Mouse (Mus musculus) fat pad, adult 2 months (tissue): ENCODE results near the gene Pik3r1.
A peak's percentile ranks its signal among the peaks of the same experiment; 100 is the strongest.

Experiments
- DNase-seq: peaks from one replicate; pipeline ENCODE4 v3.0.0-alpha.2; 2011; ENCODE audit warnings: low read depth, low spot score; ENCODE audit errors: extremely low read depth

Gene Pik3r1

DNA sequence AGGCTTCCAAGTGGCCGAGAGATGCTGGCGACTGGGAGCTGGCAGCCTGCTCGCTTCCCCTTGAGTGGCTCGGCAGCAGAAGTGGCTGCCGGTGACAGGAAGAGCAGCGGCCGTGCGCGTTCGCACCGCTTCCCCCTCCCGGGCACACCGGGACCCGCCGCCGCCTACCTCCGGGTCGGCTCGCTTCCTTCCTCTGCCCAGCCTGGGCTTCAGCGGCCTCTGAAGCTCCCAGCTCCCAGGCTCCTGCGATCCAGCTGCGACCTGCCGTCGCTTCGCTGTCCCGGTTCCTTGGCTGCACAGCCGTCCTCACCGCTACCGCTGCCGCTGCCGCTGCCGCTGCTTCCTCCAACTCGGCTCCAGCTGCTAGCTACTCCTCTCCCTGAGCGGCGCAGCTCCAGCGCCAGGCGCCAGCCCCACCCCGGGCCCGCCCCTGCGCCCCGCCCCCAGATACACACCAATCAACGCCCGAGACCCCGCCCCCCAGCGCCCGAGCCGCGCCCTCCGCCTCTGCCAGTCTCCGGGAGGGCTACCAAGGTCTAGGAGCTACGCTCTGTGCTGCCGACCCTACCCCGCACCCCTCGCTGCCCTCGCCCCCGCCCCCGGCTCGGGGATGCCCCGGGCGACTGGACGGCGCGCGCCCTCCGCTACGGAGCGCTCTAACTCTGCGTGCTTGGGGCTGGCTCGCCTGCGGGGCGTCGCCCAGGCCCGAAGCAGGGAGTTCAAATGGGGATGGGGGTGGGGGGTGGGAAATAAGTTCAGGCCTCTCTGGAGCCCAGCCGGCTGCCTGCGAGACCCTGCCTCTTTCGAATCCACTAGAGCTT lies at the start of gene Pik3r1:
TSS of gene Pik3r1 (minus strand) at position 409 of the 821 bp plus-strand sequence.
- DNase-seq, result no peak

DNA sequence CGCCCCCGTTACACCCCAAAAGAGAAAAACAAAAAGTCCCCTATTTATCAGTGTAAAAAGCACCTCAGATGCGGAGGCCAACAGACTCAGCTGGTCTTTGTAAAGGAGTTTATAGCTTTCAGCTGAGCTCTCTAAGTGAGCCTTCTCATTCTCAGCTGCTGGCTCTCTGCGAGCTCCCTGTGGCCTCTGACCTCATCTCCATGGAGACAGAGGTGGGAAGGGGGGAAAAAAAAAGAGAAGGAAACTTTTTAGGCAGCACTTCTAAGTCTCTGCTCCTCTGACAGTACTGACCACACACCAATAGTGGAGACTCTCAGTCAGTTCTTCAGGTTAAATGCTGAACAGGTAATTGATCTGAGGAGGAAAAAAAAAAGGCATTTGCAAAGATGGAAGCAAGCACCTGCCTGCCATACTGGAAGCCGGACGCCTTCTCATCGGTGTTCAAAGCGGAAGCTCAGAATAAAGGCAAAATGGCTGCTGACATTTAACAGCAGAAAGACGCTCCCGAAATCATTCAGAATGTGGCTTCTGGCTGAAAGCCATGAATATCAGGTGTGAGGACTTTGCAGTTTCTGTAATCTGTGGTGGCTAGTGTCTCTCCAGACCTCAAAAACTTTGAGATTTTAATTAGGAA lies 45.4 kb upstream of the Pik3r1 start:
- DNase-seq, result no peak

DNA sequence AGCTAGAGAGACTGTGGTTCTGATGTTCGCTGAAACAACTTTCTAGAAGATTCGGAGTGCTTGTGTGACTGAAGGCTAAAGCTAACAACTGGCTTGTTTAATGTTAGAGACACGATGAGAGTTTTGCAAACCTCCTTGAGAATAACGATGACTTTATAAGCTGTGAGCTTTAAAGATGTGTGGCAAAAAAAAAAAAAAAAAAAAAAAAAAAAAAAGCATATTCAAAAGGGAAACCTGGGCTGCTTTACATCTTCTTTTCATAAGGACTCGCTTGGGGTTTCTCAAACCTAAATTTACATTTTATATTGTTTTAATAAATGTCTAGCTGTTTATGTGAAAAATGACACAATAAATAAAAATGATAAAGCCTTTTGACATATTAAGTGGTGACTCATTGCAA lies 44.3 kb upstream of the Pik3r1 start:
- DNase-seq, result no peak

DNA sequence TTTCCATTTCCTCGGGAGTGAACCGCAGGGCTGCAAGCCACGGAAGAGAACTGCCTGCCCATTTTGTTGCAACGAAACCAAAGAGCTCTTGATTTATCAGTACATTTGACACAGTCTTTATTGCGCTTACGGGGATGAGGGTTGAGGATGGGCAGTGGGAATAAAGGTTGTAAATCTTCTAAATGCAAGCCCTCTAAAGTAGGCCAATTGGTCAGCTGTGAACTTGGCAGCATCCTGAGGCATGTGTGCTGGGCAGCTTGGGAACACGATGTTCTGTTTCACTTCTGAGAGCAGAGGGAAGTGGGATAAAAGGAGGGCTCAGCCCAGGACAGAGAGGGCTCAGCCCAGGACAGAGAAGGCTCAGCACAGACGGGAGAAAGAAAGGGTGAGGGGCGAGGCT lies 43.9 kb upstream of the Pik3r1 start:
- peak; percentile 80 for DNase-seq

DNA sequence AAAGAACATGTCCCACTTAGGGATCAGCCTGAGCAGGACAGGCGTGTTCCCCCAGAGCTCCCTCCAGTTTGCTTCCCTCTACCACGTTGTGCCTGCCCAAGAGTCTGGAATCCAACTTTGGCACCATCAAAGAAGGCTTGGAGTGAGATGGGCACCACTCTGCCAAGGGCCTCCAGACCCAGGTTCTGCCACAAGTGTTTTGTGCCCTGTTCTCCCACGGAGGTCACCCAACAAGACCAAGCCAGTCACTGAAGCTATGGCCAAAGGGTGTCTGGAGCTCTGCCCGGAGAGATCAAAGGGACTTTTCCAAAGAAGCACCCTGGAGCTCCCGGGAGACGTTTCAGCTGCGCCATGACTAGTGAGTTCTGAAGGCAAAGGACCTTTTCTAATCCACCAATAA lies 42.6 kb upstream of the Pik3r1 start:
- peak; percentile 86 for DNase-seq

DNA sequence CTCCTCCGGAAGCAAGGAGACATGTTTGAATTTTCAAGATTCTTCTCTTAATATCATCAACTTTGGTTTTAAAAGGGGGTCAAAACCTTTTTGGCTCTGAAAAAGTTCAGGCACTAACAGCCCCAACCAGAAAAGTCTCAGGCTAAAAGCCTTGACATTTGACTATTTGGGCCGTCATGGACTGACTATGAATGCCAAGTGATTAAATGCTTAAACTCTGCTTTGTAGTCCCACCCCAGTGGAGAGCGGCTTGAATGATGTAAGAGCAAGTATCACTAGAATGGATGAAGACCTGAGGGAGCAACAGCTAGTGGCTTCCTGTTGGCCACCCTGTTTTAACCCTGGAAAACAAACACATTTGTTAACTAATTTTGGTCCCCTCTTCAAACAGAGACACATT lies 41.8 kb upstream of the Pik3r1 start:
- DNase-seq, result no peak

DNA sequence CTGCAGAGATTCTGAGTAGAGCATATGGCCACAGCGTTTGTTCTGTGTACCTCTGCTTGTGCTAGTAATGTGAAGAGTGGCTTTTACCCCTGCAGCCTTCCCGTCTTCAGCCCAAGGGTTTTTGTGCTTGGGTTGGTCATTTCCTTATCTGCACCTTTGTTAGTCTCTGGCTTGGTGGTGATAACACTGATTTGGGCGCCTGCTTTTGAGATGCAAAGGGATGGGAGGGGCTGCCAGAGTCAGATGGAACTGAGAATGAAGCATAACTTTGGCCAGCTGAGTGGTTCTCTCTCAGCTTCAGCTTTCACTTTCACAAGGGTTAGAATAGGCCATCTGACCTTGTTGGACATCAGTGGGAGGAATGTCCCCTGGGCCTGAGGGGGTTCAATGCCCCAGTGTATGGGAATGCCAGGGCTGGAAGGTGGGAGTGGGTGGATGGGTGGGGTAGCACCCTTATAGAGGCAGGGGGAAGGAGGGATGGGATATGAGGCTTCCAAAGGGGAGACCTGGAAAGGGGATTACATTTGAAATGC lies 37.6 kb upstream of the Pik3r1 start:
- DNase-seq, result no peak

DNA sequence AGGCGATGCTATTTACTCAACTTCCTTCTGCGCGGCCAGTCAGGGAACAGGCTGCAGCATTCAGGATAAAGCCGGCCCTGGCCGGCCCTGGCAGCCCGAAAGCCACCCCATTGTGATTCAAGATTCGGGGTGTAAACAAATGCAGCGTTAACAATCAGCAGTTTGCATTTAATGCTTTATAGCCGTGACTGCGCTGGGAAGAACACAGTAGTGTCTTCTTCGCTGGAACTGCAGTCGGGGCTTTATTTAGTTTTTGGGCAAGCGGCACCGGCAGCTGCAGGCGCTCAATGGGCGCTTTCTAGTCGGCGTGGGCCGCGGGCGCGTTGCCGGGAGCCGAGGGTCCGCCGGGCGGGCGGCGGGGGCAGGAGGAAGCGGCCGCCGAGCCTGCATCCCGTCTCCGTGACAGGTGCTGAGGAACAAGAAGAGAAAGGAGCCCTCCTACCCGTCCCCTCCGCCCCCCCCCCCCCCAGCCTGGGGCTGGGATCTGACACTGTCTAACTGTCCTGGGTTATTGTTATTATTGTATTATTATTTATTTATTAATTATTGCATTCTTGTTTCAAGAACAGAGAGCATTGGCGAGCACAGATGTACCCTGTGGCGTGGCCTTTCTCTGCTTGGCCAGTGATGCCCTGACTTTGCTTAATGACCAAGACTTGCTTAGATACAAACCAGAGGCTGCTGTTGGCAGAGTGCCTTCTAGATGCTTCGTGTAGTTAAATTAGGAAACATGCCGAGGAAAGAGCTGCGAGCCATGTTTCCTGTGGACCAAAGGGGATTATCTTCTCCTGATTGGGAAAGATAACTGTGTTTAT lies 33.6 kb upstream of the Pik3r1 start:
- peak; percentile 43 for DNase-seq

DNA sequence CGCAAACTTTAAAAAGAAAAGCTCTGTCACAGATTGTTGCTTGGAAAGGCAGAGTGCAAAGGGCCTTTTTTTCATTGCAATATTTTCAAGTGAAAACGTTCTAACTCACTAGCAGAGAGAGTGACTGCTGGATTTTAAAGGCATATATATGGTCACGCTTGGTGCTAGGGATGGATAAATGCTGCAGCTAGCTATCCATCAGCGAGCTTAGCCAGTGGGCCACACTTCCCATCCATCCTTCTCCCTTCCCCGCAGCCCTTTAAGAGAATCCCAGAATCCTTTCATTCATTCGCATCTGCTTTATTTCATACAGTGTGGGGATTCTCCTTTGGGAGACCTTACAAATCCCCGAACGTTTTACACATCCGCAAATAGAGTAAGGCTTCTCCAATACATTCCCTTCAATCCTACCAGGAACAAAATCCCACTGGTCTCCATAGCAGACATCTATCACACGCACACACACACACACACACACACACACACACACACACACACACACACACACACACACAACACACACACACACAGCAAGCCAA lies 32.9 kb upstream of the Pik3r1 start:
- DNase-seq, result no peak

DNA sequence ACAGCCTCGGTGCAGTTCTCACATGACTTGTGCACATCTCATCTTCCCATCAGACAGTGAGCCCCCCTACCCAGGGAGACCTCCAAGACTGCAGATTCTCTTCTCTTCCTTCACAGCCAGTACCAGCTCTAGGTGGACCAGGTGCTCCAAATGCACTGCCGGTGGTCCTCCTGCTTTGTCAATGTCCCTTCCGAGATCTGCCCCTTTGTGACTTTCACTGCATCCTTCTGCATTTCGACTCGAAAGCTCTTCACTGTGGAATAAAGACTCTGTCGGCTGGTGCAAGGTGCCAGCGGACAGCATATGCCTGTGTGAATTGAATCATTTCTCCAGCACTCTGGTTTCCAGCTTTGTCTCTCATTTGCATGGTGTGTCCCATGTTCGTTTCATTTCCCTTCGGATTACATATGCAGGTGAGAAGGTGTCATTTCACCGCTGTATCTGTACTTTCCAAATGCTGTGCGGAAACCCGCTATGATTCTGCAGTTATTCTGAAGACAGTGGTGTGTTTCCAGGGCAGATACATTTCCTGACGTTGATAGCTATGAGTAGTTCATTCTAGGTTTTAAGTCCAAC lies 32.1 kb upstream of the Pik3r1 start:
- no peak for DNase-seq

DNA sequence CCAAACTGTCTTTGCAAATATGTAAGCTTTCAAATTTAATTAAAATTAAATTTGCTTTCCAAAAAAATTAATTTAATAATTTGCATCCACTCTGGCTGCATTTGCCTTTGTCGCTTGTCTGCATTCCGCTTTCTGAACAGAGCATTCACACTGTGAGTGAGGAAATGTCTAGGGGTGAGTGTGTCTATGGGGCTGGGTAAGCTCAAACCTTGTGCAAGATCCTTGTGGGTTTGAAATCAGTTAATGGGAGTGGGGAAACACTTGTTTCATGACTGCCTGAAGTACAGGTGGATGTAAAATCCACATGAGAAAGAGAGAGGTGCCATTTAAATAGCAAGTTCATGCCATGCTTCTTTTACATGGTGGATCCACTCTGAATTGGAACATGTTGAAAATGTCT lies 31.3 kb upstream of the Pik3r1 start:
- DNase-seq, result no peak

DNA sequence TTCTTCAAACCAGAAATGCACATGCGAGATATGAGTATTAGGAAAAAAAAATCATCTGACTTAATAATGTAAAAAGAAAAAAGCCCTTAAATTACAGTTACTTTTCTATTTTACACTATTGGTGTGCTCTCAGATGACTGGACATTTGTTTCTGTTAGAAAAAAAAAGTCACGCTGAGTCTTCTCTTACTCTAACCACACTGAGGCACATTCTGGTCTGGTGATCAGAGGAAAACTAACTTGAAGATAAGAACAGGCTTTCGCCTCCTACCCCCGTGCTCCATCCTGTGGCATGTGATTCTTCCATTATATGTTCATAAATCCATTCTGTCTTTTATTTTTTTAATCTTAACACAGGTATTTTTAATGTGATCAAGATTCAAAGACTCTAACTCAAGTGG lies 30.5 kb upstream of the Pik3r1 start:
- DNase-seq, result no peak

DNA sequence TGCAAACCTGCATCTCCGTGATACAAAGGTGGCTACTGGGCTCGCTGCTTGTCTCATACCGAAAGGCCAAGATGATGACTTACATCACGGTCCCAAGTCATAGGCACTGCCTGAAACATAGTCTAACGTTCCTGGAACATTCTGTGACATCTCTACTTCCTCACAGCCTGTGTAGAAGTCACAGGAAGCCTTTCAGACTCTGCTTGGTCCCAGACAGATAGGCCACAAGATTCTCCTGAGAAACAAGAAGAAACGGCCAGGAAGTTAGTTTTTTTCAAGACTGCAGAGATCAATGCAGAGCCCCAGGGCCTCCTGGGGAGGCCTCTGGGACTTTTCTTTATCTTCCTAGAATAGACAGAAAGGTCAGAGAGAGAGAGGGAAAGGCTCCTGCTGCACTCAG lies 29.0 kb upstream of the Pik3r1 start:
- DNase-seq, result no peak

DNA sequence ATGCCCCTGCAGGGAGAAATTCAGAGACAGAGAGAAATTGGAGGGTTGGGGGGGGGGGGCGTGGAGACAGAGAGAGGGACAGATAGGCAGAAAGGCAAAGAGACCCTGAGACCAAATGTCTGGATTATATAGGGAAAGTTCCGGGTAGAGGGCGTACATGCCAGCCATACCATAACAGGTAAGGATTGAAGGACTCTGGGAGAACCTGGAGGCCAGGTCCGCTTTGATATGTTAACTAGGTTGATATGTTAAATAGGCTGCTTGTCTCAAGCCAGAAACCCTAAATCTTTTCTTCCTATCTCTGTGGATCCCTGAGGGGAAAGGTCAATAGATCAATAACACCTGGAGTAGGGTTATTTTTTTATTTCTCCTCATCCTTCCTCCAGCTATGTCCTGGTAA lies 17.7 kb upstream of the Pik3r1 start:
- DNase-seq, result no peak

DNA sequence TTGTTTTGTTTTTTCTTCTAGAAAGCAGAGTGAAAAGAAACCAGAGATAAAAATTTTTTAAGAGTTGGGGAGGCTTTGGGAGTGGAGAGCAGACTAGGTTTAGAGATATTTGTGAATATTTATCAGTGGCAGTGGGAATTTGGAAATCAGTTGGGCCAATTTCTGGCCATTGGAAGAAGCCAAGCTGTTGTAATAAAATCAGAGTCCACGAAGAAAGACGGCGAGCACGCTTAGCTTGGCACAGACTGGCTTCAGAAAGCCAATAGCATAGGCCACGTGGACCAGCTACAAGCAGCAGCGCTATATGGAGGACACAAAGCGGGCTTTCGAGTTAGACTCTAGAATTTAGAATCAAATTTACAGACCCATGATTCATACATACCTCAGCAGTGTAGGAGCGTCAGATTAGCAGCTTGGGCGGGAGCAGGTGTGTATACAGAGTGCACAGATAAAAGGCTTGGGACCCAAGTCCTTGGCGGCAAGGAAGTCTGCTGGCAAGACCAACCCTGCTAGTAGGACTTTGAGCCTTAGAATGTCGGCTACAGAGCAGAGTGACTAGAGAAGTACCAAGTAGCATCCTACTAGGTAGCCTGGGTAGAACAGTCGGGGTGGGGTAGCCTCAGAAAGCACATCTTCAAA lies 16.8 kb upstream of the Pik3r1 start:
- no peak for DNase-seq

DNA sequence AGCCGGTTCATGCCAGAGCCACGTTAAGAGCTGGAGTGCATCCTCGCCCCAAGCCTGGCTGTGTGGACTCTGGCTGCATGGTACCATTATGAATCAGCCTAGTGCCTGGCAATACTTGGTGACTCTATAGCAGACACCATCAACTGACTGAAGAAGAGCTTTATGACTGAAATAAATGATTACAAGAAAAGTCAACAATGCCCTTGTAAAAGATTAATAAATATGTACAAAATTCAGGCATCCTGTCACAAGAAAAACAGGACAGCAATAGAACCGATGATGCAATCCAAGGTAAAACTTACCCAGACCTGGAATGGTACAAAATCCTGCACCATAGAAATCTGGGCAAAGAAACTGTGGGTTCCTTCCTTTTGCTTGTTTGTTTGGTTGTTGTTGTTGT lies 11.0 kb upstream of the Pik3r1 start:
- no peak for DNase-seq

DNA sequence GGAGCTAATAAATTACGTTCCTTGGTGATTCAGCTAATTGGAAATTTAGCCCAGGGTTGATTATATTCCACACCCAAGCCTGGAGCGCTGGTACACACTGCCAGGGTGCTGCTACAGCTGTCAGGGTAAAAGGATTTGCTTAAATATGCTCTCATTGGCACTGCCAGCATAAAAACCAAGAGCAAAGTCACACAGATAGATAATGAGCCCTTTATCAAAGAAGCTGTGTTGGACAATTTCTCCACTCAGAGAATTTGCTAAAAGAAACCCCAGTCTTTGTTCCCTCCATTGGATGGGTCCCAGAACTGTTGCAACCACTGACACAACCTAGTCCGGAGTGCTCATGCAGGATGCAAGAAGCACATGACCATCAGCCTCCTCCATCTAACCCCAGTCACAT lies 9.8 kb upstream of the Pik3r1 start:
- DNase-seq, result no peak

DNA sequence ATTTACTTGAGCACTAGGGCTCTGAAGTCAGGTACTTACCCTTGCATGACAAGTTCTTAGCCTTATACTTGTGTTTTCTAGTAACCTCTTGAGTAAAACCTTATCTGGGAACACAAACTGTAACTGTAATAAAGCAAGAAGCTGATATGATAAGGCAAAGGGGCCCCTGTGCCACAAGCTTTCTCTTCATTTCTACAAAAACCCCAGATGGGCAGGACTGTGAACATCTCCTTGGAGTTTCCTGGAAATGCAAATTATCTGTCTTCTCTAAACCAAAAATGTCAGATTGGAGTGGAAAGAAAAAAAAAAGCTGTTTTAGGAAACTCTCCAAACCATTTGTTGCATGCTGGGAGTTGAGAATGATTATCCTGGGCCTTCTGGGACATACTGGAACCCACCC lies 3.1 kb upstream of the Pik3r1 start:
- DNase-seq, result no peak

DNA sequence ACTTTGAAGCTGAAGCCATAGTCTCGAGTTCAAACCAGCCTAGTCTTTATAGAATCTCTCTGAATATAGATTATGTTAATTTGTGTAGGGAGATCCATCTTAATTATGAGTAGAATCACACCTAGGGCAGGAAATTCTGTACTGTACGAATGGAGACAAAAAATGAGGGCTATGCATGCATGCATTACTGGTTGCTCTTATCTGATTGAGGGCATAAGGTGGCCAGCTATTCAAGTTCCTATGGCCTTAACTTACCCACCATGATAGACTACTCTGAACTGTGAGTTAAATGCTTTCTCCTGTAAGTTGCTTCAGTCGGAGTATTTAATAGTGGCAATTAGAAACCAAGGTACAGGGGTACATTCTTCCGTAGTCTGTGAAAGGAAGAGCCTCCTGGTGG lies 1.9 kb upstream of the Pik3r1 start:
- DNase-seq, result no peak

DNA sequence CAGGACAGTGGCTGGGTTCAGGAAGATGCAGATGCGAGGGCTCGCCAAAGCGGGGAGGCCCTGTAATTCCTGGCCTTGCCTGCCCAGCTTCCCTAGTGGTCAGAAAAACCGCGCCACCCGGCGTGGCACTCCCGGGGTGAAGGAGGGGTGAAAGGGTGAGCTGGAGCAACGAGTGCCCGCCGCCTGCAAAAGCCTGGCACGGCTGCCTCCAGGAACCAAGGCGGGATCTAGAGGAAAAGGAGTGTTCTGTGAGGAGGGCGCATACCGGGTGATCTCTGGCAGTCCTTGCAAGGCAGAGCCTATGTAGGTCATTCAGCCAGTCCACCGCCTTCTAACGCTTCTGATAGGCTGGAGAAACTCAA lies 594 bp upstream of the Pik3r1 start:
- DNase-seq, result no peak
